Mouse (Mus musculus): Measurements from ENCODE around the gene Vat1l. TPM values are rescaled to one million over a fixed set of nuclear protein-coding genes. Genes with fewer than 3 reads are reported as not detected.

Gene Vat1l
- polyA plus RNA-seq, 1 experiment = not detected

DNA sequence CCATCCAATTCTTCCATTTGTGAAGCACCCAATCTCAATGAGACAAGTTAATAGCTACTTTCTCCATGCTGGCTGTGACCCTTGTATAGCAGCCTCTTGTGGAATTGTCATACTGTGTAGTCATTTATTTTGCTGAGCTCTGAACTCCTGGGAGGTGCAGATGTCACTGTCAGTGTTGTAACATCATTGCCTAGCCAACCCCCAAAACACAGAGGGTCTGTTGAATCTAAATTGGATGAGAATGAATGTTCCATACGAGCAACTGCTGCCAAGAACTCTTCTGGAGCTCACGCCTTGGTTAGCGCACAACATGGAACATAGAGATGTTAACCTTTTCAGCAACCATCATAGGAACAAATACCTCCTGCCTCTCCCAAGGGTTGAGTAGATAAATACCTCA, 15.4 kb downstream of the Vat1l start:
- Histone ChIP-seq H3ac (ENCODE audit: control insufficient read depth, insufficient read length, low read depth) (no peak overlapping the region), H3K36me3 (ENCODE audit: control insufficient read depth, insufficient read depth) (no peaks in the 10 kb centered on the region), H3K79me3 (ENCODE audit: low read depth) (no peaks in the 10 kb centered on the region), H3K4me3 (ENCODE audit: insufficient read depth, poor library complexity, severe bottlenecking) (no peak overlapping the region), H3K27me3 (ENCODE audit: control insufficient read depth, insufficient read depth, insufficient read length) (no peaks in the 10 kb centered on the region), H3K79me2 (ENCODE audit: control insufficient read depth, insufficient read depth) (no peaks in the 10 kb centered on the region)
- TF ChIP-seq MYOD1 (IDR thresholded peaks at IDR 0.05; ENCODE audit: control insufficient read depth, insufficient read length, low read depth) (no peak), MYOG (IDR thresholded peaks at IDR 0.05; ENCODE audit: control insufficient read depth, extremely low read depth, insufficient read length) (no peak), FOSL1 (IDR thresholded peaks at IDR 0.05; ENCODE audit: insufficient read depth, low read length, poor library complexity, severe bottlenecking) (no peak), USF1 (IDR thresholded peaks at IDR 0.05; ENCODE audit: low read depth) (no peak), CEBPB (IDR thresholded peaks at IDR 0.05; ENCODE audit: low read depth) (no peak), CTCF (IDR thresholded peaks at IDR 0.05; ENCODE audit: control insufficient read depth, insufficient read depth, insufficient read length) (no peak), MAX (IDR thresholded peaks at IDR 0.05) (no peak)

DNA sequence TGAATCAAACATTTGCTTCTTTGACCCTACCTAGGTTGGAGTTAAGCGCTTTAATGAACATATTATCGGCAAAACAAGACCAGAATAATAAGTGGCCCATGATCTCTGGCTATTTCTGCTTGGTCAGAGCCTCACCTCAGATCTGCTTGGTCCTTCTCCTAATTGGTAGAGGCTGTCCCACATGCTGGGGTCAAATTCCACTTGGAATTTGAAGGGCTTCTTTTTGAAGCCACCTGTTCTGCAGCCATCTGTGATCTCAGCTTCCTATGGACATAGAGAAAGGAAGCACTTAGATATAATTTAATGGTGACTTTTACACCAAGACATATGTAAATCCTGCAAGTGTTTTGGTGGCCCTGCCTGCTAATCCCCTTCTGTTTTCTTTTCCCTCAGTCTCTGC, 16.6 kb downstream of the Vat1l start:
- Histone ChIP-seq H3K36me3 (ENCODE audit: control insufficient read depth, insufficient read depth) (no peaks in the 10 kb centered on the region), H3ac (ENCODE audit: control insufficient read depth, insufficient read length, low read depth) (no peak overlapping the region), H3K79me3 (ENCODE audit: low read depth) (no peaks in the 10 kb centered on the region), H3K27me3 (ENCODE audit: control insufficient read depth, insufficient read depth, insufficient read length) (no peaks in the 10 kb centered on the region), H3K4me3 (ENCODE audit: insufficient read depth, poor library complexity, severe bottlenecking) (no peak overlapping the region), H3K79me2 (ENCODE audit: control insufficient read depth, insufficient read depth) (no peaks in the 10 kb centered on the region)
- TF ChIP-seq MYOG (IDR thresholded peaks at IDR 0.05; ENCODE audit: control insufficient read depth, extremely low read depth, insufficient read length) = no peak

DNA sequence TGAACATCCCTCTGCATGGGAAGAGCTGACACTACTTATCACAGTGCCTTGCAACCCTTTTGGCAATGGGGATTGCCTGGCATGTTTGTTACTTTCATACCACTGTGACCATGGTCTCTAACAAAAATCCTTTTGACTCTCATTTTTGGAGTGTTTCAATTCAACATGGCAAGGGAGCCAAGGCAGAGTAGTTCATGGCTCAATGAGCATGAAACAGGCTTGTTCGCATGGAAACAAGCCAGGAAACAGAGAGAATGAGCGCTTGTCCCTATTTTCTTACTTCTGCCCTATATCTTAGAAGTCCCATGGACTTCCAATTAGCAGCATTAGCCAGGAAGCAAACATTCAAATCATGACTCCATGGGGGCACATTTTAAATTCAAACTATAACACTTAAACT, 18.6 kb downstream of the Vat1l start:
- no peaks in the 10 kb centered on the region for H3K27me3 ChIP-seq (ENCODE audit: control insufficient read depth, insufficient read depth, insufficient read length)
- no peaks in the 10 kb centered on the region for H3K36me3 ChIP-seq (ENCODE audit: control insufficient read depth, insufficient read depth)
- H3K4me3 ChIP-seq (ENCODE audit: insufficient read depth, poor library complexity, severe bottlenecking) = no peak overlapping the region
- no peaks in the 10 kb centered on the region for H3K79me2 ChIP-seq (ENCODE audit: control insufficient read depth, insufficient read depth)
- H3K79me3 ChIP-seq (ENCODE audit: low read depth) = no peaks in the 10 kb centered on the region
- TF ChIP-seq MYOG (IDR thresholded peaks at IDR 0.05; ENCODE audit: control insufficient read depth, extremely low read depth, insufficient read length) (no peak), FOSL1 (IDR thresholded peaks at IDR 0.05; ENCODE audit: insufficient read depth, low read length, poor library complexity, severe bottlenecking) (no peak), USF1 (IDR thresholded peaks at IDR 0.05; ENCODE audit: low read depth) (no peak), CEBPB (IDR thresholded peaks at IDR 0.05; ENCODE audit: low read depth) (no peak), MAX (IDR thresholded peaks at IDR 0.05) (no peak), MYOD1 (IDR thresholded peaks at IDR 0.05; ENCODE audit: control insufficient read depth, insufficient read length, low read depth) (no peak), CTCF (IDR thresholded peaks at IDR 0.05; ENCODE audit: control insufficient read depth, insufficient read depth, insufficient read length) (no peak)
- no peak overlapping the region for H3ac ChIP-seq (ENCODE audit: control insufficient read depth, insufficient read length, low read depth)

DNA sequence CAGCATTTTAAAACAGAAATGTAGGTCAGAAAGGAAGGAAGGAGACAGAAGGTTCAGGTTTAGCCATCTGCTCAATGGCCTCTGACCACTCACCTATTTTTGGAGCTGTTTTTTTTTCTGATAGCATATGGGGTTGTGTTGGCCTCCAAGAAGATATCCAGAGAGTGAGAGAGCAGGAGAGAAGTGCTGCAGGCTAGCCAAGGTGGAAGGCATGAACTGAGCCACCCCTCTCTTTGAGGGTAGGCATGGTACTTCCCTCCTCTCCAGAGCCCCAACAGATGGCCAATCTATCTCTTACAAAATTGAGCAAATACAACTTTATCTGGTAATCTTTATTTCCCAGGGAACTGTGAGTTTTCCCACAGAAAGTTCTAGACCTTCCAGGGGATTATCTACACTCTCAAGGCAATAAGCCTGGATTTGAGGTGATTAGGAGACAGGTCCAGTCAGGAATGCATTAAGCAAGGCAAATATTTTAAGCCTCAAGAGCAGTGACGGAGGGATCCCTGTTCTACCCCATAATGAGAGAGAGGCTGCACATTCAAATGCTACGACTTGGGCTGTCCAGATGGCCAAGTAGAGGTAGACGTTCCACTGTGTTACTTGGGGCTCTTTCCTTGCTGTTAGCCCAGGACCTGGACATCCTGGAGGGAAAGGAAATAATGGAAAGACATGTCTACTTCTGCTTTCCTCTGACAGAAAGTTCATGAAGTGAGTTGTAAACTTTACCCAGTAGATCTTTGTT, 46.1 kb downstream of the Vat1l start:
- Histone ChIP-seq H3K27me3 (ENCODE audit: control insufficient read depth, insufficient read depth, insufficient read length) (no peaks in the 10 kb centered on the region), H3ac (ENCODE audit: control insufficient read depth, insufficient read length, low read depth) (no peak overlapping the region), H3K79me2 (ENCODE audit: control insufficient read depth, insufficient read depth) (no peaks in the 10 kb centered on the region), H3K4me3 (ENCODE audit: insufficient read depth, poor library complexity, severe bottlenecking) (no peak overlapping the region), H3K79me3 (ENCODE audit: low read depth) (no peaks in the 10 kb centered on the region), H3K36me3 (ENCODE audit: control insufficient read depth, insufficient read depth) (no peaks in the 10 kb centered on the region)
- TF ChIP-seq MAX (IDR thresholded peaks at IDR 0.05) = no peak
- TF ChIP-seq CTCF (IDR thresholded peaks at IDR 0.05; ENCODE audit: control insufficient read depth, insufficient read depth, insufficient read length) = no peak
- TF ChIP-seq USF1 (IDR thresholded peaks at IDR 0.05; ENCODE audit: low read depth) = no peak
- no peak for TF ChIP-seq MYOG (IDR thresholded peaks at IDR 0.05; ENCODE audit: control insufficient read depth, extremely low read depth, insufficient read length)
- no peak for TF ChIP-seq MYOD1 (IDR thresholded peaks at IDR 0.05; ENCODE audit: control insufficient read depth, insufficient read length, low read depth)
- TF ChIP-seq FOSL1 (IDR thresholded peaks at IDR 0.05; ENCODE audit: insufficient read depth, low read length, poor library complexity, severe bottlenecking) = no peak
- no peak for TF ChIP-seq CEBPB (IDR thresholded peaks at IDR 0.05; ENCODE audit: low read depth)

DNA sequence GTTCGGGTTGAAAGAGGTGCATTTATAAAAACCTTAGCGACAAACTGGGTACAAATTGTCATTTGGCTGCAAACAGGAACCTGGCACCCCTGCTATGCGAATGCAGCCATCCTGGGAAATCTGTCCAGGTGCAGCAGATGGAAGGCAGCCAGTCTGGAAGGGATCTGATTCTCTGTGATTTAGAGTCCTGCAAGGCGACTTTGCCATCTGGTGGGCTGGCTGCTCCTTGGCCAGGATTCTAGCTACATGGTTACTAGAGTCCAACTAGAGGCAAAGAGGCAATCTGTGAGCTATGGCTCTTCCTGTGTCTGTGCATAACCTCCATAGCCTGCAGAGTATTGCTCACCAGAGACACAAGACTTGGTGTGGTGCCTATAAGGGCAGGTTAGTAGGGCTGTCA, 53.3 kb downstream of the Vat1l start:
- no peak for TF ChIP-seq MAX (IDR thresholded peaks at IDR 0.05)
- no peak for TF ChIP-seq CTCF (IDR thresholded peaks at IDR 0.05; ENCODE audit: control insufficient read depth, insufficient read depth, insufficient read length)
- TF ChIP-seq MYOD1 (IDR thresholded peaks at IDR 0.05; ENCODE audit: control insufficient read depth, insufficient read length, low read depth) = no peak
- TF ChIP-seq USF1 (IDR thresholded peaks at IDR 0.05; ENCODE audit: low read depth) = no peak
- no peak for TF ChIP-seq FOSL1 (IDR thresholded peaks at IDR 0.05; ENCODE audit: insufficient read depth, low read length, poor library complexity, severe bottlenecking)
- no peak for TF ChIP-seq MYOG (IDR thresholded peaks at IDR 0.05; ENCODE audit: control insufficient read depth, extremely low read depth, insufficient read length)
- TF ChIP-seq CEBPB (IDR thresholded peaks at IDR 0.05; ENCODE audit: low read depth) = no peak
- H3K4me3 ChIP-seq (ENCODE audit: insufficient read depth, poor library complexity, severe bottlenecking) = no peak overlapping the region
- H3K36me3 ChIP-seq (ENCODE audit: control insufficient read depth, insufficient read depth) = no peaks in the 10 kb centered on the region
- no peaks in the 10 kb centered on the region for H3K79me3 ChIP-seq (ENCODE audit: low read depth)
- no peaks in the 10 kb centered on the region for H3K27me3 ChIP-seq (ENCODE audit: control insufficient read depth, insufficient read depth, insufficient read length)
- no peaks in the 10 kb centered on the region for H3K79me2 ChIP-seq (ENCODE audit: control insufficient read depth, insufficient read depth)
- H3ac ChIP-seq (ENCODE audit: control insufficient read depth, insufficient read length, low read depth) = no peak overlapping the region
